Mouse (Mus musculus): ENCODE data around the gene Fgf11. TPM values are rescaled to one million over a fixed set of nuclear protein-coding genes. Genes with fewer than 3 reads are reported as not detected.

The Fgf11 gene
- total RNA-seq, 2 experiments from 2014 or later, result 2.6 to 3.0 TPM

DNA sequence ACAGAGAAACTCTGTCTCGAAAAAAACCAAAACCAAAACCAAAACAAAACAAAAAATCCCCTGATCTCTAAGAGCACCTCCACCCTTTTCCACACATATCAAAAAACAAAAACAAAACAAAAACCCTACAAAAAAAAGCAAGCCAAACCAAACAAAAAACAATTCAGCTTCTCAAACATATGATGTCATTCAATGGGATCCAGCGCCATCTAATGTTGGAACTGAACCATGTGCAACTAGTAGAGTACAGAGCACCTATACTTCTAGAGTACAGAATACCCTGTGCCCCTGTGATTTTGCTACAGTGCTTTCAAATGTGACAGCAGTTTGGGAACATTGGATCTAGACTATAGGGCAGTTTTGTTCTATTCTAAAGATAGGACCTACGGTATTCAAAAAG lies 47.0 kb downstream of the Fgf11 start:
- DNase-seq, result peak; percentile 63 to 80

DNA sequence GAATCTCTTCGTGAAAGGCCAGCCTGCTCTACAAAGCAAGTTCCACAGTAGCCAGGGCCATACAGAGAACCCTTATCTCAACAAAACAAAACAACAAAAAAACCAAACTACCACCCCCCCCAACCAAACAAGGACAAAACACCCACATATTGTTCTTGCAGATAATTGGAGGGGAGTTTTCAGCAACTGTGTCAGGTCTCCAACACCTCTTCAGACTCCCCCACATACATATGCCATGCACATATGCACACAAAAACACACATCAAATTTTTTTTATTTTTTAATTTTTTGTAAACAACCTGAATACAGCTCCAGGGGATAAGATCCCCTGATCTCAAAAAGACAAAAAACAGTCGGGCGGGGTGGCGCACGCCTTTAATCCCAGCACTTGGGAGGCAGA lies 47.4 kb downstream of the Fgf11 start:
- DNase-seq, result no peak

DNA sequence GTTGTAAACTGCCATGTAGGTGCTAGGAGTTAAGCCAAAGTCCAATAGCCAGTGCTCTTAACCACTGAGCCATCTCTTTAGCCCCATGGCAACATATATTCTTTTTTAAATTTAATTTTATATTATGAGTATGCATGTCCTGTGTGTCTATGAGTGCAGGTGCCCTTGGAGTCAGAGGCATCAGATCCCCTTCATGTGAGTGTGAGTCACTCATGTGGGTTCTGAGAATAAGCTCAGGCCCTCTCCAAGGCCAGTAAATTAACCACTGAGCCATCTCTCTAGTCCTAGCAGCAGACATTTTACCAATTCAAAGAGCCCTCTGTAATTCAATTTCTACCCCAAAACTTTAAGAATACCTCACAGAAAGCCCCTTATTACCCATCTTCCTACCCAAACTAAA lies 49.0 kb downstream of the Fgf11 start:
- DNase-seq, result no peak

DNA sequence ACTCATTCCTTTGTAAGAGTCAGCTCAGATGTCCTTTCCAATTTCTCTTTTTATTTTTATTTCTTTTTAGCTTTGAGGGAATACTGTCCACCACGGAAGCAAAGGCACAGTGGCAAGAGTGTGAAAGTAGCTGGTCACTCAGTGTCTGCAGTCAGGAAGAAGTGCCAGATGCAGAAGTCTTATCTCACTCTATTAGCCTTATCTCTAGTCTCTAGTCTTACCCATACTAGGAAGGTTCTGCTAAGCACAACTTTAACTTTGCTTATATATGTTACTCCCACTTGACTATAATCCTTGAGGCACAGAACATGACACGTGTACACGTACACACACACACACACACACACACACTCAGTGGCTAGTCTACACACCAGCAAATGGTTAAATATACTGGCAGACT lies 50.0 kb downstream of the Fgf11 start:
- DNase-seq, result no peak

Other genes starting within 250 kb of the Fgf11 start
- 100 to 1,000 TPM; 111 to 140 TPM for gene Efnb3, start 241.7 kb downstream of the Fgf11 start, total RNA-seq (2021)
- gene Wrap53, start 221.6 kb downstream of the Fgf11 start, total RNA-seq (2021), result 1 to 10 TPM; 5.0 to 5.4 TPM
- gene Trp53, start 221.5 kb downstream of the Fgf11 start, total RNA-seq (2021), result 10 to 100 TPM; 15.0 to 15.5 TPM
- gene Atp1b2, start 195.9 kb downstream of the Fgf11 start, total RNA-seq (2021), result 10 to 100 TPM; 15.2 to 16.4 TPM
- not detected for gene Shbg, start 184.0 kb downstream of the Fgf11 start, total RNA-seq (2021)
- gene Sat2, start 179.8 kb downstream of the Fgf11 start, total RNA-seq (2021), result 1 to 10 TPM; 3.3 to 3.8 TPM
- 10 to 100 TPM; 91.3 to 97.2 TPM for gene Fxr2, start 168.9 kb downstream of the Fgf11 start, total RNA-seq (2021)
- not detected for gene Sox15, start 146.5 kb downstream of the Fgf11 start, total RNA-seq (2021)
- 10 to 100 TPM; 12.3 to 15.6 TPM for gene Mpdu1, start 139.2 kb downstream of the Fgf11 start, total RNA-seq (2021)
- 10 to 100 TPM in 1 of 2 experiments, 1 to 10 TPM in 1; 7.3 to 10.5 TPM for gene Cd68, start 135.7 kb downstream of the Fgf11 start, total RNA-seq (2021)
- gene Eif4a1, start 129.4 kb downstream of the Fgf11 start, total RNA-seq (2021), result 100 to 1,000 TPM; 185 to 188 TPM
- 10 to 100 TPM; 27.3 to 35.1 TPM for gene Senp3, start 119.8 kb downstream of the Fgf11 start, total RNA-seq (2021)
- gene Tnfsf13, start 116.1 kb downstream of the Fgf11 start, total RNA-seq (2021), result 1 to 10 TPM; 1.5 to 1.7 TPM
- gene Tnfsf12, start 106.0 kb downstream of the Fgf11 start, total RNA-seq (2021), result 10 to 100 TPM; 16.9 to 17.1 TPM
- gene Tnfsfm13, start 105.8 kb downstream of the Fgf11 start, total RNA-seq (2021), result 1 to 10 TPM; 2.5 to 4.1 TPM
- 10 to 100 TPM; 27.4 to 33.4 TPM for gene Polr2a, start 43.2 kb downstream of the Fgf11 start, total RNA-seq (2021)
- not detected for gene Slc35g3, start 39.9 kb downstream of the Fgf11 start, total RNA-seq (2021)
- 10 to 100 TPM; 41.7 to 44.7 TPM for gene Zbtb4, start 35.9 kb downstream of the Fgf11 start, total RNA-seq (2021)
- 1 to 10 TPM; 2.0 to 4.6 TPM for gene Chrnb1, start 5.9 kb downstream of the Fgf11 start, total RNA-seq (2021)
- under 1 TPM; 0.17 to 0.49 TPM for gene Tmem102, start 3.8 kb upstream of the Fgf11 start, total RNA-seq (2021)
- not detected for gene Gm39566, start 13.4 kb upstream of the Fgf11 start, total RNA-seq (2021)
- not detected for gene Spem2, start 16.6 kb upstream of the Fgf11 start, total RNA-seq (2021)
- gene Spem1, start 20.3 kb upstream of the Fgf11 start, total RNA-seq (2021), result not detected
- 1 to 10 TPM; 3.3 to 3.9 TPM for gene Nlgn2, start 35.9 kb upstream of the Fgf11 start, total RNA-seq (2021)
- 100 to 1,000 TPM; 232 to 246 TPM for gene Tmem256, start 36.7 kb upstream of the Fgf11 start, total RNA-seq (2021)
- 10 to 100 TPM; 19.6 to 21.4 TPM for gene Plscr3, start 44.5 kb upstream of the Fgf11 start, total RNA-seq (2021)
- not detected for gene Tnk1, start 56.9 kb upstream of the Fgf11 start, total RNA-seq (2021)
- not detected for gene Tmem95, start 76.2 kb upstream of the Fgf11 start, total RNA-seq (2021)
- 1 to 10 TPM; 2.0 to 2.5 TPM for gene Kctd11, start 79.5 kb upstream of the Fgf11 start, total RNA-seq (2021)
- 1 to 10 TPM in 1 of 2 experiments, under 1 TPM in 1; 0.72 to 4.4 TPM for gene Acap1, start 93.7 kb upstream of the Fgf11 start, total RNA-seq (2021)
- gene 2810408A11Rik, start 99.1 kb upstream of the Fgf11 start, total RNA-seq (2021), result under 1 TPM in 1 of 2 experiments, not detected in 1; 0.41 TPM
- gene Neurl4, start 99.2 kb upstream of the Fgf11 start, total RNA-seq (2021), result 10 to 100 TPM; 42.1 to 48.0 TPM
- 10 to 100 TPM; 26.2 to 27.5 TPM for gene Gps2, start 112.0 kb upstream of the Fgf11 start, total RNA-seq (2021)
- 100 to 1,000 TPM; 415 to 425 TPM for gene Eif5a, start 120.1 kb upstream of the Fgf11 start, total RNA-seq (2021)
- gene Ybx2, start 133.9 kb upstream of the Fgf11 start, total RNA-seq (2021), result 10 to 100 TPM; 14.6 to 23.1 TPM
- gene Slc2a4, start 146.3 kb upstream of the Fgf11 start, total RNA-seq (2021), result 100 to 1,000 TPM; 402 to 439 TPM
- 1 to 10 TPM in 1 of 2 experiments, not detected in 1; 1.3 TPM for gene Cldn7, start 162.9 kb upstream of the Fgf11 start, total RNA-seq (2021)
- gene Ctdnep1, start 179.3 kb upstream of the Fgf11 start, total RNA-seq (2021), result 100 to 1,000 TPM; 130 to 144 TPM
- gene Elp5, start 180.7 kb upstream of the Fgf11 start, total RNA-seq (2021), result 10 to 100 TPM; 46.2 to 53.1 TPM
- 100 to 1,000 TPM; 285 to 320 TPM for gene Gabarap, start 189.3 kb upstream of the Fgf11 start, total RNA-seq (2021)
- gene Phf23, start 193.9 kb upstream of the Fgf11 start, total RNA-seq (2021), result 10 to 100 TPM; 18.4 to 19.7 TPM
- 1 to 10 TPM; 3.4 to 4.8 TPM for gene Dvl2, start 198.7 kb upstream of the Fgf11 start, total RNA-seq (2021)
- gene Acadvl, start 213.6 kb upstream of the Fgf11 start, total RNA-seq (2021), result 1,000 to 10,000 TPM; 1,326 to 1,372 TPM
- gene Dlg4, start 215.1 kb upstream of the Fgf11 start, total RNA-seq (2021), result 1 to 10 TPM; 5.9 to 6.8 TPM